Mouse (Mus musculus): Measurements from ENCODE around the gene Kcnh1.

Gene Kcnh1

GRCm38 (mm10) chr1:192415813-192416212 is 225.2 kb downstream of the Kcnh1 start:
- DNase-seq (ENCODE audit: low read depth): no peak

GRCm38 (mm10) chr1:192416241-192416821 is 225.8 kb downstream of the Kcnh1 start:
- no peak for DNase-seq (ENCODE audit: low read depth)

GRCm38 (mm10) chr1:192419176-192419575 is 228.6 kb downstream of the Kcnh1 start:
- DNase-seq (ENCODE audit: low read depth): no peak

- DNase-seq (ENCODE audit: low read depth): no peak
Observed at GRCm38 (mm10) chr1:192421377-192422166, 231.0 kb downstream of the Kcnh1 start.

- DNase-seq (ENCODE audit: low read depth): no peak
Observed at GRCm38 (mm10) chr1:192431423-192431822, 240.8 kb downstream of the Kcnh1 start.

GRCm38 (mm10) chr1:192435503-192435902 is 244.9 kb downstream of the Kcnh1 start:
- DNase-seq (ENCODE audit: low read depth): no peak

- DNase-seq (ENCODE audit: low read depth): no peak
Observed at GRCm38 (mm10) chr1:192439151-192439837, 248.7 kb downstream of the Kcnh1 start.

GRCm38 (mm10) chr1:192442772-192443445 is 252.3 kb downstream of the Kcnh1 start:
- DNase-seq (ENCODE audit: low read depth): no peak

GRCm38 (mm10) chr1:192443998-192444657 is 253.6 kb downstream of the Kcnh1 start:
- no peak for DNase-seq (ENCODE audit: low read depth)

- DNase-seq (ENCODE audit: low read depth): no peak
Observed at GRCm38 (mm10) chr1:192444658-192445447, 254.3 kb downstream of the Kcnh1 start.

- DNase-seq (ENCODE audit: low read depth): no peak
Observed at GRCm38 (mm10) chr1:192446158-192446557, 255.6 kb downstream of the Kcnh1 start.

- no peak for DNase-seq (ENCODE audit: low read depth)
Observed at GRCm38 (mm10) chr1:192447666-192448065, 257.1 kb downstream of the Kcnh1 start.

- DNase-seq (ENCODE audit: low read depth): no peak
Observed at GRCm38 (mm10) chr1:192448512-192448911, 257.9 kb downstream of the Kcnh1 start.

- no peak for DNase-seq (ENCODE audit: low read depth)
Observed at GRCm38 (mm10) chr1:192449572-192450351, 259.2 kb downstream of the Kcnh1 start.

- no peak for DNase-seq (ENCODE audit: low read depth)
Observed at GRCm38 (mm10) chr1:192450425-192450824, 259.9 kb downstream of the Kcnh1 start.

- no peak for DNase-seq (ENCODE audit: low read depth)
Observed at GRCm38 (mm10) chr1:192451722-192452121, 261.1 kb downstream of the Kcnh1 start.

GRCm38 (mm10) chr1:192454501-192454900 is 263.9 kb downstream of the Kcnh1 start:
- DNase-seq (ENCODE audit: low read depth): no peak

GRCm38 (mm10) chr1:192454981-192455380 is 264.4 kb downstream of the Kcnh1 start:
- DNase-seq (ENCODE audit: low read depth): no peak

GRCm38 (mm10) chr1:192457037-192457436 is 266.5 kb downstream of the Kcnh1 start:
- no peak for DNase-seq (ENCODE audit: low read depth)

- no peak for DNase-seq (ENCODE audit: low read depth)
Observed at GRCm38 (mm10) chr1:192457526-192458206, 267.1 kb downstream of the Kcnh1 start.

All from induced T-regulatory cell, adult 2 months (primary cell).